Mouse (Mus musculus) kidney, embryonic 14.5 days (tissue): ENCODE measurements around the gene Mtrr. TPM values are rescaled to one million over a fixed set of nuclear protein-coding genes. Genes with fewer than 3 reads are reported as not detected.

Source experiments
- ATAC-seq: fragments of 200-750 bp; cut with Nextera tagmentation; 2 replicates; pipeline ENCODE4 v1.8.0; 2017; ENCODE audit warnings: moderate number of reproducible peaks, mild to moderate bottlenecking, moderate TSS enrichment, moderate library complexity; ENCODE audit not compliant: low FRiP score, low TSS enrichment
- H3K27ac ChIP-seq: fragments of 300-500 bp; sonication (generic); 2 replicates; pipeline ENCODE4 v1.5.1; 2014; ENCODE audit warnings: low read depth, mild to moderate bottlenecking, low read length, moderate library complexity, mixed read lengths
- H3K27me3 ChIP-seq: fragments of 300-500 bp; sonication (generic); 2 replicates; pipeline ENCODE4 v1.6.1; 2014; ENCODE audit warnings: mild to moderate bottlenecking, low read length; ENCODE audit not compliant: control insufficient read depth, insufficient read depth
- H3K36me3 ChIP-seq: fragments of 300-500 bp; sonication (generic); 2 replicates; pipeline ENCODE4 v1.6.1; 2014; ENCODE audit warnings: low read length, mixed read lengths; ENCODE audit not compliant: control insufficient read depth, insufficient read depth
- H3K4me1 ChIP-seq: fragments of 300-500 bp; sonication (generic); 2 replicates; pipeline ENCODE4 v1.6.1; 2014; ENCODE audit warnings: low read length, mixed read lengths; ENCODE audit not compliant: control insufficient read depth, insufficient read depth
- H3K4me2 ChIP-seq: fragments of 300-500 bp; sonication (generic); replicated peaks from 2 replicates; pipeline ENCODE4 v1.6.1; 2014; ENCODE audit warnings: low read depth, mild to moderate bottlenecking, low read length
- H3K4me3 ChIP-seq: fragments of 300-500 bp; sonication (generic); 2 replicates; pipeline ENCODE4 v1.5.1; 2014; ENCODE audit warnings: mild to moderate bottlenecking, low read length
- H3K9ac ChIP-seq: fragments of 300-500 bp; sonication (generic); 2 replicates; pipeline ENCODE4 v1.6.1; 2014; ENCODE audit warnings: low read depth, mild to moderate bottlenecking, low read length, moderate library complexity
- H3K9me3 ChIP-seq: fragments of 300-500 bp; sonication (generic); 2 replicates; pipeline ENCODE4 v1.6.1; 2016; ENCODE audit warnings: low read length; ENCODE audit not compliant: control insufficient read depth
- WGBS: fragments of 180-500 bp; shearing (Covaris S2); extraction: QIAGEN DNeasy Blood & Tissue Kit; methylation state at CpG from one replicate; pipeline ENCODE4 v1.1.7; 2014; 5-methylcytosine and 5-hydroxymethylcytosine counted together
- polyA plus RNA-seq: library from polyadenylated mRNA; unstranded; fragments of >200 nt; fragmentation: Nextera tagmentation; extraction: Ambion mirVana; gene quantifications from 2 replicates; pipeline ENCODE4 v1.2.1, GENCODE M21; 2014

Gene Mtrr
- polyA plus RNA-seq: 15.3 and 24.8 TPM in 2 replicates

DNA sequence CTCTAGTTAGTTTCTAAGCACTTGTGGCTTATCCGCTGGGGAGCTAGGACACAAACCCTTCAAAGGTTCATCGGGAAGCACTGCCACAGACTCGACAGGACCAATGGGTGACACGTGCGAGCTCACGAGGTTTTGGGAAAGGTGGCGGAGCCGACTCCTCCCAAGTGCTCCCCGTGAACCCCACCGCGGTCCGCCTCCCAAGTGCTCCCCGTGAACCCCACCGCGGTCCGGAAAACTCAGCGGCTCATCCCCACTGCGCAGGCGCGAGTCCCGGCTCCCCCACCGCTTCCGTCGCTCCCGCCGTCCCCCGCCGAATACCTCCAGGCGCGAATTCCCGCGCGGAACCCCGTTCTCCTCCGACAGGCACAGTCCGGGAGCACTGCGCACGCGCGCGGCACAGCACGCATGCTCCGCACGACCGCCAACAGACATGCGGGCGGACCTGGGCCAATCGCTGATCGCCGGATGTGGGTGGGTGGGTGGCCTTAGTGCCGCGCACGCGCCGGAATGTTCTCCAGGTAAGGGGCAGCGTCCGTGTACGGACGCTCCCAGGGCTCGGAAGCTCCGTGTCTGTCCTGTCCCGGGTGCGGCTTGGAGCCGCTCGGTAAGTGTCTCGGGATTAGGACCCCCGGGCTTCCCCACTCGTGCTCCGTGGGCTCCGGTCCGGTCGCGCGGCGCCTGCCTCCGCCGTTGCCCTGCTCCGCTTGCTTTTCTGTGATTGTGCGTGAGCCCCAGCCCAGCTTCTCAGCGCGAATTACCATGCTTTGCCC is at the start of gene Mtrr, which contains the start of gene Fastkd3:
TSS of gene Mtrr (minus strand) at position 403 of the 770 bp plus-strand sequence.
TSS of gene Fastkd3 (plus strand) at position 488 of the 770 bp plus-strand sequence.
- Histone ChIP-seq H3K4me1 (peaks cover 6% of the 10 kb centered on the region), H3K27ac (peak within 1 kb of the TSS; percentile 71), H3K9me3 (no peaks in the 10 kb centered on the region), H3K36me3 (peaks cover 50% of the 10 kb centered on the region), H3K9ac (peak within 1 kb of the TSS; percentile 86), H3K4me3 (peak within 1 kb of the TSS; percentile 88), H3K27me3 (no peaks in the 10 kb centered on the region), H3K4me2 (peak within 1 kb of the TSS; percentile 78)
- WGBS: under 1% methylated on average over 81 of the region's 81 CpGs
- peak; percentile 100 for ATAC-seq

DNA sequence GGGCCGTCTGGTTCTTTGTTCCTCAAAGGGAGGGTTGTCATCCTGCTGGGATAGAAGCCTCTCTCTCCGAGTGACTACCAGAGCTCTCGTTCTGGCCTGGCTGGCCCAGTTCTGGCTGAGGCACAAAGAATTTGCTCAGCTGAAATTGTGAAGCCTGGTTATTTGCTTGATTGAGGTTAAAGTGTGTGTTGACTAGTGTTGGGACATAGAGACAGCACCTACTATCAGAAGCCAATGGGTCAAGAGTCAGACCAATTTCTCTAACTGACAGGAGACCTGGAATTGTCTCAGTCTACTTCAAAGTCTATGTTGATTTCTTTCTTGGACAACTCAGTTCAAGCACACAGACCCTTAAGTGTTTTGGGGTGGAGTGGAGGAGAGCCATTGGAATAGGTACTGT is 45.1 kb upstream of the Mtrr start:
- Histone ChIP-seq H3K27me3 (no peaks in the 10 kb centered on the region), H3K4me3 (no peak overlapping the region), H3K9me3 (no peaks in the 10 kb centered on the region), H3K36me3 (no peaks in the 10 kb centered on the region), H3K9ac (no peak overlapping the region), H3K27ac (no peak overlapping the region), H3K4me2 (no peak overlapping the region), H3K4me1 (no peaks in the 10 kb centered on the region)
- WGBS: 73% methylated on average over 3 of the region's 3 CpGs
- no peak for ATAC-seq

DNA sequence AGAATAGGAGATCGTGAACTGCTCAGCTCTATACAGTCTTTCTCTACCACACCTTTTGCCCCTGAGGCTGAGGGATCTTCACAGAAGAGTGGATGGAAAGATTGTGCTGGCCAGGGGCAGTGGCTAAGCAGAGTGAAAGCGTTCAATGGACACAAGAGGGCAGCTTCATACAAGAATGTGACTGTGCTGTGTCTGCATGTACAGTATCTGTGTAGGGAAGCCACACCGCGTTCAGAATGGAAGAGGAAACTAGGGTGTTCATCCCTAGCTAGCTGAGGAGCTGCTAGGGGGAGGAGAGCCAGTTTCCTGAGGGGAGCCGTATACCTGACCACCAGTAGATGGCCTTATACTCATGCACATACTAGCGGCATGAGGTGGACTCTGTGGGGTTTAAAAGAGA is 40.8 kb upstream of the Mtrr start:
- 49% methylated on average over 6 of the region's 6 CpGs for WGBS
- H3K27me3 ChIP-seq: no peaks in the 10 kb centered on the region
- no peaks in the 10 kb centered on the region for H3K4me1 ChIP-seq
- no peaks in the 10 kb centered on the region for H3K36me3 ChIP-seq
- no peak overlapping the region for H3K9ac ChIP-seq
- H3K4me3 ChIP-seq: no peak overlapping the region
- H3K9me3 ChIP-seq: no peaks in the 10 kb centered on the region
- no peak overlapping the region for H3K4me2 ChIP-seq
- peak; percentile 76; the same call in 1 of the 2 replicates for ATAC-seq
- no peak overlapping the region for H3K27ac ChIP-seq

DNA sequence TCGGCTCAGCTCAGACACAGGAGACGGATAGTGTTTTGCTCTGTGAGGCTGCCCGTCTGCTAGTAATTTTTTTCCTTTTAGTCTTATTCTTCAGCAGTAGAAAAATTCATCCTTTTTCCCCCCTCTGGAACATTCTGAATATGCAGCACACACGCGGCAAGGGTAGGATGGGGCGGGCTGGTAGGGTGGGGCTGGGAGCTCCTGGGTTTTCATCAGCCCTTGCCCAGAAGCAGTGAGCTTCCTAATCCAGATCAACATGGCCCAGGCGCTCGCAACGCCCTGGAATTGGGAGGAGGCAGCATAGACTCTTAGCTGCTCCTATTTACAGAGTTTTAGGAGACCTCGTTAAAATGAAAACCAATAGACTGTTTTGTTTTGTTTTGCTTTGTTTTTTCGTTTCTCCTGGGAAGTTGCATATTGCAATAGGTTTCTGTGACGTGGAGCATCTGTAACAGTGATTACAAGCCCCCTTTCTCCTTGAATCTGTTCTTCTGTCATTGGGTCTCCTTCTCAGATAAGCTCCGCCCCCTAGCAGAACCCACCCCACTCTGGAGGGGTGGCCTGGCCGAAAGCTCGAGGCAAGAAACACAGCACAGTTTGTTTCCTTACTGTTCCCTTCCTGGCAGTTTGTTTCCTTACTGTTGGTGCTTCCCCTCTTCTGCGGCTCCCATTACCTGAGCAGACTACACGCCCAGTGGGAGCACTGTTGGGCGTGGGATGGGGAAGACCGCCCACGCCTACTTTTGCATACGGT is 25.9 kb upstream of the Mtrr start:
- Histone ChIP-seq H3K9me3 (no peaks in the 10 kb centered on the region), H3K27ac (no peak overlapping the region), H3K36me3 (no peaks in the 10 kb centered on the region), H3K4me2 (peak overlapping the region; percentile 31), H3K4me3 (peak overlapping the region; percentile 20), H3K9ac (no peak overlapping the region), H3K4me1 (no peaks in the 10 kb centered on the region), H3K27me3 (no peaks in the 10 kb centered on the region)
- peak; percentile 58; the same call in 1 of the 2 replicates for ATAC-seq
- 51% methylated on average over 21 of the region's 21 CpGs for WGBS

DNA sequence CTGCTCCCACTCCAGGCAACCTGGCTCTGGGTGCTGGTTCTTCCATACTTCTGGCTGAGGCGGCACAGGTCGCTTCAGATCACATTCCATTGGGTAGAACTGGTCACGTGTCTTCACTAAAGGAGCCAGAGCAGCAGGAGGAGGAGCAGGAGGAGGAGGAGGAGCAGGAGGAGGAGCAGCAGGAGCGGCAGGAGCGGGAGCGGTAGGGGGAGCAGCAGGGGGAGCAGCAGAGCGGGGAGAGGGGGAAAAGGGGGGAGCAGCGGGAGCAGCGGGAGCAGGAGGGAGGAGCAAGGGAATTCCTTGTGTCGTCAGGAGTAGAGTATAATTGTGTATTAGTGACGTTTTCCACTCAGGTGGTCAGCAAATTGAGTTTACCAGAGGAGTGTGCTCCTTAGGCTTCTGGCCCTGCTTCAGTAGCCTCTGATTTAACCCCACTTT is 23.8 kb upstream of the Mtrr start:
- H3K9ac ChIP-seq: peak overlapping the region; percentile 12; the same call in 1 of the 2 replicates
- H3K4me1 ChIP-seq: no peaks in the 10 kb centered on the region
- peak overlapping the region; percentile 36 for H3K4me2 ChIP-seq
- peak; percentile 75 for ATAC-seq
- H3K9me3 ChIP-seq: no peaks in the 10 kb centered on the region
- peak overlapping the region; percentile 18; the same call in 1 of the 2 replicates for H3K4me3 ChIP-seq
- H3K27me3 ChIP-seq: no peaks in the 10 kb centered on the region
- H3K36me3 ChIP-seq: no peaks in the 10 kb centered on the region
- no peak overlapping the region for H3K27ac ChIP-seq
- 3% methylated on average over 10 of the region's 11 CpGs for WGBS

DNA sequence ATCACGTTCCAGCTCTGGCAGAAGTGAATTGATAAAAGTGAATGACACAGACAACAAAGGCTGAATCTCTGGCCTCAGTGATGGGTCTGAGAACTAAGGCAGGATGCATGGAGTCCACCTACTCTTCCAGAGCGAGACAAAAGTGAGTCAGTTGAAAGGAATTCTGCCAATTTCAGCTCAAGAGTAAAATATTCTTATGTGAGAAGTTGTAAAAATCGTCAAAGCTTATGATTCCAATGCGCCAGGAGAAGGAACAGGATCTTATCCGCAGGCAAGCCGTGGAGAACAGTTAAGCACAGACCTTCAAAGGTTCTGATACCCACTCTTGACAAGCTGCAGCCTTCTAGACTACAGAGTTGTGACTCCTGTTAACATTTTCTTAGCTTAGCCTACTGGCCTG is 21.1 kb upstream of the Mtrr start:
- 82% methylated on average over 6 of the region's 6 CpGs for WGBS
- Histone ChIP-seq H3K9me3 (no peaks in the 10 kb centered on the region), H3K27me3 (no peaks in the 10 kb centered on the region), H3K4me3 (no peak overlapping the region), H3K9ac (no peak overlapping the region), H3K27ac (no peak overlapping the region), H3K4me2 (no peak overlapping the region), H3K4me1 (no peaks in the 10 kb centered on the region), H3K36me3 (no peaks in the 10 kb centered on the region)
- no peak for ATAC-seq

DNA sequence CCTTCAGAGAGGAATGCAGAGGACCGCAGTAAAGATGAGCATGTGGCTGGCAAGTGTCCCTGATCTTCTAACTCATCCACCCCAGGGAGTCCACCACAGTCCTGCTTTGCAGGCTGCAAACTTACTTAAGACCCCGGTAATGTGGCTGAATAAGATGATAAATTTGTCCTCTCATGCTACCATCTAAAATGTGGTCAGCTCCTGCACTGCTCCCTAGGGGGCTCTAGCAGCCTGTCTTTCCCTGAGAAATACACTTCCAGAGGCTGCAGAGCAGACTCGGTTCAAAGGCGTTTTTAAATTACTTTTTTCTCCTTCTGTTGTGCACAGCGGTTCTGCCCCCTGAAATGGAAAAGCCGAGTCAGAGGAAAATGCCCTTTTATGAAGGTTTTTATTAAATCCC is 19.2 kb upstream of the Mtrr start:
- Histone ChIP-seq H3K9ac (no peak overlapping the region), H3K9me3 (no peaks in the 10 kb centered on the region), H3K4me2 (no peak overlapping the region), H3K27ac (no peak overlapping the region), H3K27me3 (no peaks in the 10 kb centered on the region), H3K4me3 (no peak overlapping the region), H3K36me3 (no peaks in the 10 kb centered on the region), H3K4me1 (no peaks in the 10 kb centered on the region)
- peak; percentile 34; the same call in 1 of the 2 replicates for ATAC-seq
- WGBS: 18% methylated on average over 6 of the region's 6 CpGs

DNA sequence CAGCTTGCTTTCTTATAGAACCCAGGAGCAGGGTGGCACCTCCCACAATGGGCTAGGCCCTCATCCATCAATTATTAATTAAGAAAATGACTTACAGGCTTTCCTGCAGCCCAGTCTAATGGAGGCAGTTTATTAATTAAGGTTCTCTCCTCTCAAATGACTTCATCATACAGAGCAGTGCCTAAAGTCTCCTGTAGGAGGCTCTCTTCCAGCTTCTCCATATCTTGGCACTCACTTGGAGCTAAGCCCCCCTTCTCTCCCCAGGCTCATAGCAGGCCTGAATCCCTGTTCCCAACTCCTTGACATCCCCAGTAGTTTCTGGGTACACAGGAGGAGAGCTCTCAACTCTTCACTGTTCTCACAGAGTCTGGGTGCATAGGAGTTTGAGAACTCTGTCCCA is 17.0 kb upstream of the Mtrr start:
- ATAC-seq: no peak
- H3K36me3 ChIP-seq: no peaks in the 10 kb centered on the region
- H3K4me2 ChIP-seq: no peak overlapping the region
- no peaks in the 10 kb centered on the region for H3K4me1 ChIP-seq
- no peaks in the 10 kb centered on the region for H3K9me3 ChIP-seq
- H3K27ac ChIP-seq: no peak overlapping the region
- H3K4me3 ChIP-seq: no peak overlapping the region
- H3K9ac ChIP-seq: no peak overlapping the region
- H3K27me3 ChIP-seq: no peaks in the 10 kb centered on the region

DNA sequence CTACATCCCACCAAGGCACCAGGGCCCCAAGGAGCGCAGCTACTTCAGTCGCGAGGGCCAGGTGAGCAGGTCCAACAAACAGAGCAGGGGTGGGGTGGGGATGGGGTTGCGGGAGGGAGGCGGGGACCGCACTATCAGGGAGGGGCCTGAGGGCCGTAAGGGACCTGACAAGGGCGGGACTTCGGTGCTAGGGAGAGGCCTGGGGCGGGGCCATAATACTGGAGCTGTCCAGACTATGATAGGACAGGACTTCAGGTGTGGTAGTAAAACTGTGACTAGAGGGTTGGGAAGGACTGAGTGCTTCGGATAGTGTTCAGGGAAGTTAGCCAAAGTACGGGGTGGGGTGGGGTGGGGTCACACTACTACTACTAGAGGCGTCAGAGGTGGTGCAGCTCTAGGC is 15.7 kb upstream of the Mtrr start:
- ATAC-seq: peak; percentile 65
- H3K27me3 ChIP-seq: no peaks in the 10 kb centered on the region
- H3K27ac ChIP-seq: no peak overlapping the region
- peaks cover 6% of the 10 kb centered on the region; the same call in 1 of the 2 replicates for H3K36me3 ChIP-seq
- H3K4me1 ChIP-seq: no peaks in the 10 kb centered on the region
- WGBS: 13% methylated on average over 13 of the region's 13 CpGs
- H3K4me3 ChIP-seq: peak overlapping the region; percentile 18
- no peaks in the 10 kb centered on the region for H3K9me3 ChIP-seq
- no peak overlapping the region for H3K9ac ChIP-seq
- H3K4me2 ChIP-seq: peak overlapping the region; percentile 32; the same call in 1 of the 2 replicates
